Mouse (Mus musculus): ENCODE results near the gene Ccdc174.

Ccdc174 gene

GRCm38 (mm10) chr6:91931231-91931630 lies 53.4 kb downstream of the Ccdc174 start:
- no peak for DNase-seq

- DNase-seq: no peak
Observed at GRCm38 (mm10) chr6:91938491-91938890, 60.6 kb downstream of the Ccdc174 start.

GRCm38 (mm10) chr6:91948426-91948825 lies 70.6 kb downstream of the Ccdc174 start:
- DNase-seq: no peak
